Mouse (Mus musculus) cerebellum, adult 2 months (tissue): Measurements from ENCODE around the gene Pard3b.

Source experiments
- CTCF ChIP-seq: fragments of 200-500 bp; IDR thresholded peaks from 2 replicates; pipeline ENCODE4 v1.5.1; 2011; ENCODE audit warnings: low read depth, mild to moderate bottlenecking, control low read depth, low read length, moderate library complexity, borderline replicate concordance; ENCODE audit not compliant: insufficient read depth
- POLR2A ChIP-seq: fragments of 200-500 bp; IDR thresholded peaks from 2 replicates; pipeline ENCODE4 v1.6.1; 2011; ENCODE audit warnings: low read length, control low read depth, borderline replicate concordance; ENCODE audit not compliant: insufficient read depth

- TF ChIP-seq CTCF (no peak), POLR2A (no peak)
Measured at GRCm38 (mm10) chr1:62235121-62235520, 596.5 kb downstream of the Pard3b start.
